Mouse (Mus musculus): ENCODE data around the gene Apoa4. TPM values are rescaled to one million over a fixed set of nuclear protein-coding genes. Genes with fewer than 3 reads are reported as not detected.

Gene Apoa4
- total RNA-seq, 2 experiments from 2014 or later = not detected

GRCm38 (mm10) chr9:46224945-46225660 is 15.4 kb upstream of the Apoa4 start:
- ATAC-seq (replicated peaks; ENCODE audit: low FRiP score, poor library complexity, severe bottlenecking) = no peak

GRCm38 (mm10) chr9:46227064-46227614 is 13.4 kb upstream of the Apoa4 start:
- ATAC-seq (replicated peaks; ENCODE audit: low FRiP score, poor library complexity, severe bottlenecking) = no peak

GRCm38 (mm10) chr9:46228491-46228890 is 12.0 kb upstream of the Apoa4 start, which contains the start of gene Apoa1:
TSS of gene Apoa1 (plus strand) at chr9:46228580.
- no peak for ATAC-seq (replicated peaks; ENCODE audit: low FRiP score, poor library complexity, severe bottlenecking)

GRCm38 (mm10) chr9:46229573-46230449 is 10.7 kb upstream of the Apoa4 start:
- ATAC-seq (replicated peaks; ENCODE audit: low FRiP score, poor library complexity, severe bottlenecking) = no peak

GRCm38 (mm10) chr9:46230450-46230975 is 10.0 kb upstream of the Apoa4 start:
- no peak for ATAC-seq (replicated peaks; ENCODE audit: low FRiP score, poor library complexity, severe bottlenecking)

- no peak for ATAC-seq (replicated peaks; ENCODE audit: low FRiP score, poor library complexity, severe bottlenecking)
Observed at GRCm38 (mm10) chr9:46235196-46235595, 5.3 kb upstream of the Apoa4 start.

- ATAC-seq (replicated peaks; ENCODE audit: low FRiP score, poor library complexity, severe bottlenecking) = no peak
Observed at GRCm38 (mm10) chr9:46235596-46235648, 5.1 kb upstream of the Apoa4 start, which contains the start of gene Apoc3. TSS of gene Apoc3 (minus strand) at chr9:46235636.

- ATAC-seq (replicated peaks; ENCODE audit: low FRiP score, poor library complexity, severe bottlenecking) = no peak
Observed at GRCm38 (mm10) chr9:46235649-46236048, 4.8 kb upstream of the Apoa4 start.

GRCm38 (mm10) chr9:46238850-46239249 is 1.6 kb upstream of the Apoa4 start:
- ATAC-seq (replicated peaks; ENCODE audit: low FRiP score, poor library complexity, severe bottlenecking) = no peak

GRCm38 (mm10) chr9:46241818-46242217 is 1.3 kb downstream of the Apoa4 start:
- no peak for ATAC-seq (replicated peaks; ENCODE audit: low FRiP score, poor library complexity, severe bottlenecking)

- ATAC-seq (replicated peaks; ENCODE audit: low FRiP score, poor library complexity, severe bottlenecking) = no peak
Observed at GRCm38 (mm10) chr9:46243122-46243521, 2.6 kb downstream of the Apoa4 start.

- ATAC-seq (replicated peaks; ENCODE audit: low FRiP score, poor library complexity, severe bottlenecking) = no peak
Observed at GRCm38 (mm10) chr9:46243584-46243983, 3.1 kb downstream of the Apoa4 start.

GRCm38 (mm10) chr9:46246752-46247324 is 6.3 kb downstream of the Apoa4 start:
- ATAC-seq (replicated peaks; ENCODE audit: low FRiP score, poor library complexity, severe bottlenecking) = no peak

- no peak for ATAC-seq (replicated peaks; ENCODE audit: low FRiP score, poor library complexity, severe bottlenecking)
Observed at GRCm38 (mm10) chr9:46256177-46256576, 15.7 kb downstream of the Apoa4 start.

GRCm38 (mm10) chr9:46256658-46257385 is 16.3 kb downstream of the Apoa4 start:
- ATAC-seq (replicated peaks; ENCODE audit: low FRiP score, poor library complexity, severe bottlenecking) = no peak

GRCm38 (mm10) chr9:46257546-46257945 is 17.1 kb downstream of the Apoa4 start:
- no peak for ATAC-seq (replicated peaks; ENCODE audit: low FRiP score, poor library complexity, severe bottlenecking)

GRCm38 (mm10) chr9:46259111-46259510 is 18.6 kb downstream of the Apoa4 start:
- ATAC-seq (replicated peaks; ENCODE audit: low FRiP score, poor library complexity, severe bottlenecking) = no peak

- no peak for ATAC-seq (replicated peaks; ENCODE audit: low FRiP score, poor library complexity, severe bottlenecking)
Observed at GRCm38 (mm10) chr9:46261131-46261530, 20.6 kb downstream of the Apoa4 start.

GRCm38 (mm10) chr9:46268343-46268873 is 27.9 kb downstream of the Apoa4 start, which contains the start of gene Apoa5:
TSS of gene Apoa5 (plus strand) at chr9:46268633.
- no peak for ATAC-seq (replicated peaks; ENCODE audit: low FRiP score, poor library complexity, severe bottlenecking)

- ATAC-seq (replicated peaks; ENCODE audit: low FRiP score, poor library complexity, severe bottlenecking) = no peak
Observed at GRCm38 (mm10) chr9:46269125-46269524, 28.6 kb downstream of the Apoa4 start.

Measured in erythroblast, adult 5-6 weeks (primary cell).